Mouse (Mus musculus): ENCODE measurements around the gene Alx3.
"Not testable (repeated sequence)": the region's sequence is repeated elsewhere in the genome, so short reads cannot be mapped to it uniquely, and the experiment has no call there.

The Alx3 gene

DNA sequence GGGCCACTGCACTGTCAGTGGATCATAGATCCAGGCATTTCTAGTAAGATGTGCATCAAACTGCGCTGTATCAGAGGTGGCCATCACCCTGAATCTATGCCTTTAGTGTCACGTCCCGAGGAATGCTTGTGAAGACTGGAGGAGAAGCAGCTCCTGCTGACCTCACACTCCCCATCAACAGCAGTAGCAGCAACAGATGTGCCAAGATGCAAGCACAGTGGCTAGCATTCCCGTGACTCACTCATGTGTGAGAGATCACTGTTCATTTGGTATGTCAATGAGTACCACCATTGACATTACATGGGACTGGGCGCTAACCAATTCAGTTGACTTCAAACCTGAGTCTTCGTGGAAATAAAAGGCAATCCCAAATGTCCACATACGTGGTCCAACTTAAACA lies 32.8 kb downstream of the Alx3 start:
- DNase-seq: no peak

DNA sequence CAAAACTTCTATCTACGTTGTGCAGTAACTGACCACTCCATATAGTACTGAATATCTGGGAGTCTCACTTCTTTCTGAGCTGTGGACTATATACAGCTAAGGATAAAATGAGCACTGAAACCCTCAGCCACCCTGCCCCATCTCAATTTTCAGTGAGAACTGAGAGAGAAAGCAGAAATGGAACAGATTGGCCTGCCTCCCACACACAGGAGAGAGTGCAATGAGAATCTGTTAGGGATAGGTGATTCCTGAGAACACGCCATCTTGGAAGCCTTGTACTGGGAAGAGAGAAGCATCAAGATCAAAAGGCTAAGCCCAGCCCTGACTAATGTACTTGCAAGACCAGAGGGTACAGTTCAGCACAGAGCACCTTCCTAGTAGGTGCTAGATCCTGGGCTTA lies 33.7 kb downstream of the Alx3 start:
- DNase-seq: no peak

DNA sequence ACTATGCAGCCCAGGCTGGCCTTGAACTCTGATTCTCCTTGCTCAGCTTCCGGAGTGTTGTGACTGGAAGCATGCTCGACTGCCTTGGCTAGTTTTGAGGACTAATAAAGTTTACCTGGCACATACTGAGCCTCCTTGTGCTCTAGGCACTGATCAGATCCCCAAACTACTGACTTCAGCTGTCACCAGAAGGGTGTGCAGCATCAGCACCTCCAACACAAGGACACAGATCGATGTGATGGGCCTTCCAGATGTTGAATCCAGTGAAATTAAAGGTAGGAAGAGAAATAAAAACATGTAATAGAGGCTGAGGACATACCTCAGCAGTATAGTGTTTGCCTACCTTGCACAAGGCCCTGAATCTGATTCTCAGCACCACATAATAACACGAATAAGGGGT lies 34.6 kb downstream of the Alx3 start:
- no peak for DNase-seq

DNA sequence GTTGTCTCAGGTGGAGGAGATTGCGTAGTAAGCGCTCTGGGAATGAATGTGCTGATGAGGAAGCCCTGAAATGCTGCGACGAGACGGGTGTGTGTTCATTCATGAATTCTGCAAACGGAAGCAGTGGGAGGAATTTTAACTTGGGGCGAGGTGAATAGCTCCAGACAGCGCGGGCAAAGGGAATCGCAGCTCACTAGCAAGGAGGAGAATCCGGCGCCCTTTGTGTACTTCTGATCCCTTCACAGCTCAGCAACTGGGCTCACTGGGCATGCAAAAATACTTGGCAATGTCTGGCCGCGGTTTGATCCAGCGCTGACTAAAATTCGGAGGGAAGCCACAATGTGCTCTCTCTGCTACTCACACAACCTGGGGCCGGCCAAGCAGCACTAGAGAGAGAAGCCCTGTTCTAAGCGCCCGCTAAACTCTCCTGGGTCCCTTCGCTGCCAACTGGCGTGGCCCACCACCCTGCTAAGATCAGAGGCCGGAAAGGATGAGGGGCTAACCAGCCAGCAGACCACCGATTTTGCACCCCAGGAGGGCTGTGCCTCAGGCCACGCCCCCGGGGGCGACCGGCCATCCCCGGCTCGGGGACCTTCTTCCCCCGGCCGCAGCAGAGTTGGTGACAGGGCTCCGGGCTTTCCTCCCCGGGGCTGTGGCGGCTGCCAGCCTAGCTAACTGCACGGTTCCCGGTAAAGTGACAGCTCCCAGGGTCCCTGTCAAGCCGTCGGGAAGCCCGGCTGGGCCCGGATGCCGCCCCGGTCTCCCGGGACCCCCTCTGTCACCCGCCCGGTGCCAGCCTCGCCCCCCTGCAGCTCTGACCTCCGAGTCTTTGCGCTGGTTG lies 36.1 kb downstream of the Alx3 start, which contains the start of gene Gm10961:
Gene Gm10961, plus strand, starts transcription at position 641 of the 841 bp plus-strand sequence.
- no peak for DNase-seq

DNA sequence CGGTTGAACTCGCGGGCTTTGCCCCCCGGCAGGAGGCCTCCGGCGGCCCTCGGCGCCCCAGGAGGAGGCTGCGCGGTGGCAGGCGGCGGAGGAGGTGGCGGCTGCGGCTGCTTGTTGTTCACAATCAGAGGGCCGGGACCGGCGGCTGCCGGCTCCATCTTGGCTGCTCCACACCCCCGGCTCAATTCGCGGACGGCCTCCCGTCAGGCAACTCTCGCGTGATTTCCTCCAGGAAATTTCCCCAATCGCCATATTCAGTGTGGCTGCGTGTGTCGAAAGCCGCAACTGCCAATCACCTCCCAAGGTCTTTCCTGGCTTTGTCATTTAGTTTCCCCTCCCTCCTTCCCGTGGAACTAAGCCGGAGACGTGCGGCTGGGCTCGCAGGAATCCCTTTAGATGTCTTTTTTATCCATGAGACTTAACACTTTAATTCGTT lies 36.7 kb downstream of the Alx3 start, which contains the start of gene Strip1:
Gene Strip1, minus strand, starts transcription at position 172 of the 436 bp plus-strand sequence.
- DNase-seq: peak; percentile 93

DNA sequence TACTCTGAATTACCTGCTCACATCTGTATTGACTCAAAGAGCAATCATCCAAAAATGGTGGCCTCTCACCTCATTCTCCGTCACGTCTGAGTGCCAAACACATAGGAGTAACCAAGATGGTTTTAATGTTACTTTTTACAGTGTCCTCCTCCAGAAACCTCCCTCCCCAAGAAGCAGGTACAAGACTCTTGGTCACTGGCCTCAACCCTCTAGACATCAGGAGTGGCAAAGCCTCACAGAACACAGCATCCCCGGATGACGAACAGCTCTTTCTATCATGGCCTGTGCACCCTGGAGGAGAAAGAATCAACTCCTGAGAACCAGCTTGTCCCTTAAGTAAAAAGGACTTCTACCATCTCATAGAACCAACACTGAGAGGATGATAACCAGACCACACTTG lies 38.0 kb downstream of the Alx3 start:
- no peak for DNase-seq

DNA sequence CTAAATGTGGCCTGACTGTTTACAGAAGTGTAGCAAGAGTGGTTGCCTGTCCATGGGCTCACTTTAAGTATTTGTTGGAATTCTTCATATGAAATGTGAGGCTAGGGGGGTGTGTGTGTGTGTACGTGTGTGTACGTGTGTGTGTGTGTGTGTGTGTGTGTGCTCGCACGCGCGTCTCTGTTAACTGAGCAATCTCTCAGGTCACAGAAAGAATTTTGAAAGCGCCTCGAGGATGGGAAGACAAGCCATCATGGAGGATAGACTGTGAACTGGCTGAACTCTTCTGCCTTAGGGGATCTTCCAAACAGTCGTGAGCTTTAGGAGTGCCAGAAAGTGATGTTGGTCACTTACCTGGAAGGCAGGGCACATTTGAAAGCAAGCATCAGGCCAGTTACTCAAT lies 39.1 kb downstream of the Alx3 start:
- DNase-seq: no peak

DNA sequence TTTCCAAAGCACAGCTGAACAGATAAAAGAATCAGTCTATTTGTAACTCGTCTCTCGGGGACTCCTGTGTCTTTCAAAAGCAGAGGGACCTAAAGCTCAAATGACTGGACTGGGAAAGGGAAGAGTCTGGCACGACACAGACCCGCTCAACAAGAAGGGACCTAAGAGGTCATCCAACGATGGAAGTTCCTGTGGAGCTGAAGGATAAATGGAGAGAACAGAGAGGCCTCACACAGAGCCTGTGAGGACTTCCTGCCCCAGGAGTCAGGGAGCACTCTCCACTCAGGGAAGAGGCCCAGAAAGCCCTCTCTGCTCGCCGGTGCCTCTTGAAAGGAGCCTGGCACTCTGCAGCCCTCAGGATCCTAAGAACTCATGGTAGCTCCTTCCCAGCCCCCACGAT lies 41.0 kb downstream of the Alx3 start:
- no peak for DNase-seq

DNA sequence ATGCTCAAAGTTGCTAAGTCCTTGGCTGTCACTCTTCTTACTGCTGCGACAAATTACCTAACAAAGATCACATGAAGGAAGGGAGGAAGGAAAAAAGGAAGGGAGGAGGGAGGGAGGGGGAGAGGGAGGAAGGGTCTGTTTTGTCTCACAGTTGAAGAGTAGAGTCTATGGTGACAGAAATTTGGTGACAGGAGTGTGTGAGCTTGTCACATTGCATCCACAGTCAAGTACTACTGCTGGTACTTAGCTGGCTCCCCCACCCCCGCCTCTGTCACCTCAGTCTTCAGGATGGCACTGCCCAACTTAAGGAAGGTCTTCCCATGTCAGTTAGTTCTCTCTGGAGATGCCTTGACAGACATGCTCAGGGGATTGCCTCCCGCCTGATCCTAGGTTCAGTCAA lies 41.4 kb downstream of the Alx3 start:
- DNase-seq: no peak

DNA sequence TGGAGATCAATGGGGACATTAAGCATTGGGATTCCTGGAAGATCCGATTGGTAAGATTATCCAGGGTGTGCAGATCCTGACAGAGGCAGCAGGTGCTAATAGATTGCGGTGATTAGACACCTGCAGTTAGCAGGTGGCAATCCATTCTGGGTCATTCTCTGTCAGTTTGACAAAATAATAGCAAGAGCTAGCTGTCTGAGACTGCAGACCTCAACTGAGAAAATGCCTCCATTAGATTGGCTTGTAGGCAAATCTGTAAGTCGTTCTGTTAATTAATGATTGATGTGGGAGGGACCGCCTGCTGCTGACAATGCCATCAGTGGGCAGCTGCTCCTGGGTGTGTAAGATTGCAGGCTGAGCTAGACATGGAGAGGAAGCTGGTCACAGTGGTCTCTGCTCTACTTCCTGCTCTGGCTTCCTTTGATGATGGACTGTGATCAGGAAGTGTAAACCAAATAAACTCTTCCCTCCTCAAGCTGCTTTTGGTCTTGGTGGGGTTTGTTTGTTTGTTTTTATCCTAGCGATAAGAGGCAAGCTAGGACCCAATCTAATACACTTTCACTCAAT lies 42.9 kb downstream of the Alx3 start:
- DNase-seq: no peak

DNA sequence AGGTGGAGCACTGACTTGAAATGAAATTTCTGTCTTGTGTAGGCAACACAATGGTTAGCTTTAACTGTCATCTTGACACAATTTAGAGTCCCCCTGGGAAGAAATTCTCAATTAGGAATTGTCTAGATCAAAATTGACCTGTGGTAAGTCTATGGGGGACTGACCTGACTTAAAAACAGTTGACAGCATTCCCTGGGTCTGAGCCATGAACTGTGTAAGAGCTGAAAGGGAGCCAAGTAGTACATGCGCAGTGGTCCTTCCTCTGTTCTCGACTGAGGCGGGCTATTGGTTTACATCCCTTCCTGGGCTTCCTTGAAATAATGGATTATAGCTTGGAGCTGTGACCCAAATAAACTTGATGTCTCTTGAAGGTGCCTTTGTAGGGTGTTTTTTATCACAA lies 52.1 kb downstream of the Alx3 start:
- DNase-seq: no peak

DNA sequence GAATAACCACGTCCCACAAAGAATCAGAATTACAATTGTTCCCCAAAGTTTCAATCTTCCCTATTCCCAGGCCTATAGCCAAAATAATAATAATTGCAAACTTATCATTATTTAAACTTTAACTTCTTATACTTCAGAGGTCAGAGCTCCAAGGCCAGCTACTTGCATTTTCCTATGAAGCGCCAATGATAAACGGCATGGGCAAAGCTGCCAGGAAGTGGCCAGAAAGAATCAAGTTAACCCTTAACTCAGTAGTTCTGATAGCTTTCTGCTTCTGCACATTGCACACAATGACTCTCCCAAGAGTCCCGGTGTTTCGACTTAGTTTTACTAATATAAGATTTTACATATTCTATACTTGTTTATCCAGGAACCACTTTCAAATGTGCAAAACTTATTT lies 55.4 kb downstream of the Alx3 start:
- DNase-seq: not testable (repeated sequence)

DNA sequence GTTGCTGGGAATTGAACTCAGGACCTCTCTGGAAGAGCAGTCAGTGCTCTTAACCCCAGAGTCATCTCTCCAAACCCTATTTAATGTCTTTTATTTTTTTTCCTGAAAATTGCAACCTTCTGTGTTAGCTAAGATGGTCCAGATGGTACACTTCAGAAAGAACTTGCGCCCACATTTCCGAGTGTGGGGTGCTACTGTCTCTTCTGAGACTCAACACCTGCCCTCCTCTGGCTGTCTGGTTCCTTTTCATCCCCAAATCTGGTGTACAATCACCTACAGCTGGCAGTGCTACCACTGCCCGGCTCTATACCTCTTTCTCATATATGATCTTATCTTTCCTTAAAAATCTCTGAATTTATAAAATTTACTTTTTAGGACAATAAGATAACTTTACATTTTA lies 58.1 kb downstream of the Alx3 start:
- DNase-seq: no peak

DNA sequence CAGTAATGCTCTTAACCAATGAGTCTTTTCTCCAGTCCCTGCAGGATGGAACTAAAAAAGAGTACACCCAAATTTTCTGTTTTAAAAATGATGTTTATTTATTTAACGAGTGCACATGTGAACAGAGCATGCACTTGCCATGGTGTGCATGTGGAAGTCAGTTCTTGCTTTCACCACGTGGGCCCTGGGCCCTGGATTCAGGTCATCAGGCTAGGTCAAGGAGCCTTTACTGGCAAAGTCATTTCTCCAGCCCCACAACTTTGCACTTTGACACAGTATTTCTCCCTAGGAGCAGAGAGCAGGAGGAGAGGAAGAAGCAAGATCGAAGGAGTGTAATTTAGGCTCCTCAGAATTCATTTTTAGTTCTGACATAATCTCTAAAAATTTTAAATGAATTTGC lies 60.0 kb downstream of the Alx3 start:
- DNase-seq: no peak

All from thymus, postnatal 14 days (tissue).